Mouse (Mus musculus): ENCODE measurements around the gene Gm44503.
A peak's percentile ranks its signal among the peaks of the same experiment; 100 is the strongest.

The Gm44503 gene

DNA sequence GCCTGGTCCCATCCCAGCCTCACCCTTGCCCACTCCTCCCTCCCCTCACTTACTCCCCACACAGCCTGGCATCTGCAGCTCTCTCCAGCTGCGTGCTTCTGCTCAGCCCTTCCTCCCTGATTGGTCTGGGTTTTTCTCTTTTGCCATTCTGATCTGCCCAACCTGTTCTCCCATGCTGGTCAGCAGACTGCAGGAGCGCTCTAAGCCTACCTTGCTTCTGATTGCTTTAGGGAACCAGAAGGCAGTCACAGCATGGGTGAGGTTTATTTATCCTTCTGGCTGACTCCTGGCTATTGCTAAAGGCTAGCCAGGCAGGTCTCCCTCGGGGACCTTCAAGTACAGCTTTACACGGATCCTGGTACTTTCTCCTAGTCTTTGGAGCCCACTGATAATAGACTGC, 72.8 kb downstream of the Gm44503 start:
- no peak for DNase-seq

- no peak for DNase-seq
Observed at GRCm38 (mm10) chr9:73033406-73033805, 74.8 kb downstream of the Gm44503 start.

- peak; percentile 86 to 87 for DNase-seq
Observed at GRCm38 (mm10) chr9:73039222-73039945, 80.7 kb downstream of the Gm44503 start.

DNA sequence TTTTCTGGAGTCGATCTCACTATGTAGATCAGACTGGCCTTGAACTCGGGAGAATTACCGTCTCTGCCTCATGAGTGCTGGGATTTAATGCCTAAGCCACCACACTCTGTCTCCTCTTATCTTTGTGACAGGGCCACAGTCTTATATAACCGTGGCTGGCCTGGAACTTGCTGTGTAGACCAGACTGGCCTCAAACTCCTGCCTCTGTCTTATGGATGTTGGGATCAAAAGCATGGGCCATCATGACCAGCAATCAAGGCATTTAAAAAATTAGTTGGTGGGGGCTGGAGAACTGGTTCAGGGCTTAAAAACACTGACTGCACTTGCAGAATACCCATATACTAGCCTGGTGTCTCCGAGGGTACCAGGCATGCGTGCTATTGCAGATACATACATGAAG, 81.4 kb downstream of the Gm44503 start, which contains the start of gene Pigb:
Gene Pigb (minus strand): TSS at position 299 of the 400 bp plus-strand sequence.
- no peak for DNase-seq

- DNase-seq, result peak; percentile 70 to 79
Observed at GRCm38 (mm10) chr9:73044146-73045079, 85.8 kb downstream of the Gm44503 start, which contains the start of gene Rab27a. Gene Rab27a (plus strand): TSS chr9:73044854.

GRCm38 (mm10) chr9:73045204-73045603, 86.6 kb downstream of the Gm44503 start:
- peak in 1 of 2 experiments; percentile 10 for DNase-seq

DNA sequence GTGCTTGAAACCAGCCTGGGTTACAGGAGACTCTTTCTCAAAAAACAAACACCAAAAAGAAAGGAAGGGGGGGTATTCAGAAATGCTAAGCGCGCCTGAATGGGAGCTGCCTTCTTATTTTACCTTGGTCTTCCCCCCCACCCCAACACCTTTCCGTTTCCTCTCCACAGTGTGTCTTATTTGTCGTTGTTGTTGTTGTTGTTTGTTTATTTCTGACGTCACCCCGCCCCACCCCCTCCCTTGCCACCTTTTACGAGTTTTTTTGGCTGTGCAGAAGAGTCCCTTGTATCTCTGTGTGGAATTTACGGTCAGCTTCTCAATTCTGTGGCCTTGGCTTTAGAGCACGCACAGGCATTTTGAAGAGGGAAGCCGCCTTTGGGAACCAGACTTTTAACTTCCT, 87.1 kb downstream of the Gm44503 start:
- DNase-seq, result no peak

DNA sequence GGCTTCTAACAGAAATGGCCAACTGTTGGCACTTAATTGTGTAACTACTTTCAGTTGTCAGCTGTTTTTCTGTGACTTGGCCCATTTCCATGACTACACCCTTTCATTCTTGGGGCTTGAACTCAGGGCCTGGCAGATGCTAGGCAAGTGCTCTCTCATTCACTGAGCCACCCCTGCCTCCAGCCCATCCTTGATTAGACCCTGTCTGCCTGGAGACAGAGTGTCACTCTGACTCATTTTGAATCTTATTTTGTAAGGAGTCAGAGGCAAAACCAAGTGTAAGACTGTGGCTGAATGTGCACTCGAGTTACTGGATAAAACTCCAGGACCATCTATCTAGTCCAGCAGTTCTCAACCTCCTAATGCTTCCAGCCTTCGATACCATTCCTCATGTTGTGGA, 89.3 kb downstream of the Gm44503 start:
- no peak for DNase-seq

- DNase-seq, result no peak
Observed at GRCm38 (mm10) chr9:73048927-73049326, 90.3 kb downstream of the Gm44503 start.

DNA sequence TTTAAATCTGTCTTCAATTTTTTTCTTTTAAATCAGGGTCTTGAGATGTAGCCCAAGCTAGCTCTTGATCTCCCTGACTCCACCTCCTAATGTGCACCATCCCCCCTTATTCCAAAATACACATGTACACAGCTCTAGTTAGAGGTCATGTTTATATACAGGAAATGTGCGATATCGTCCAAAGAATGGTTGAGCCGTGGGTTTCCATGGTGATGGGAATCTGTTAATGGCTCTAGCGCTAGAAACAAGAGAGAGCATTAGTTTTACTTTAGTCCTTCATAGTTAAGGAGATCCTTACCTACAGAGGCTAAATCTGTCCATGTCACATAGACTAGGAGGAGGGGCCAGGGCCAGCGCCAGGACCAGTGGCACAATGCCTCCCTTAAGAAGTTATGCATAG, 91.2 kb downstream of the Gm44503 start:
- no peak for DNase-seq

DNA sequence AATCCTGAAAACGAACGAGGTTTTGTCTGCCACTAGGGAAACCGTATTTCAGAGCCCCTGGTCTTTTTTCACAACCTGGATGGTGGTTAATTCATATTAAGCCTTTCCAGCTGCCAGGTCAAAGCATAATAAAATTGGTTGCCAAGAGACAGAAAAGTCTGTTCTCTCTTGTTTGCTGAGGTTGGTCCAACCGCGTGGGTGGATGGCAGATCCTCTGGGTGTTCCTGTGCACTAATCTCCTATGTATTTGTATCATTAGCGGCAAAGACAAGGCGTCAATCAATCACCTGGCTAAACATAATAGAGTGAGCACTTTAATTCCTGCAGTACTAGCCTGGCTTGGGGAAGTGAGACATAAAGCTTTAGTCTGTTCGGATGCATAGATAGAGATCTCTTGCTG, 92.0 kb downstream of the Gm44503 start:
- no peak for DNase-seq

- no peak for DNase-seq
Observed at GRCm38 (mm10) chr9:73055441-73055911, 96.8 kb downstream of the Gm44503 start.

DNA sequence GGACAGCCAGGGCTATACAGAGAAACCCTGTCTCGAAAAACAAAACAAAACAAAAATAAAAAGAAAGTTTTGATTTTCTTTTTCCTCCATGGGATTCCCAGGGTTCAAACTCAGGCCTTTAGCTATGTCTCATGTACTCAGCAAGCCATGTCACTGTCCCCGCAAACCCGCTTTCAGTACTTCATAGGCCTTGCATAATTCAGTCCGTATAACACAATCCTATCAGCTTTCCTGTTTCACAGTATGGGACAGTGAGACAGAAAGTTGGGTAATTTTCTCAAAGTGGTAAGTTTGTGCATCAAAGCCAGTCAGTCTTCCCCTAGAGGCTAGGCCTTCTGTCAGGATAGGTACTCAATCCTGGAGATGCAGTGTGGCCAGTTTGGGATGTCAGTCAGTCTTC, 100.6 kb downstream of the Gm44503 start:
- no peak for DNase-seq

- no peak for DNase-seq
Observed at GRCm38 (mm10) chr9:73063621-73064290, 105.1 kb downstream of the Gm44503 start.
